Mouse (Mus musculus): ENCODE data around the gene Nus1.

DNA sequence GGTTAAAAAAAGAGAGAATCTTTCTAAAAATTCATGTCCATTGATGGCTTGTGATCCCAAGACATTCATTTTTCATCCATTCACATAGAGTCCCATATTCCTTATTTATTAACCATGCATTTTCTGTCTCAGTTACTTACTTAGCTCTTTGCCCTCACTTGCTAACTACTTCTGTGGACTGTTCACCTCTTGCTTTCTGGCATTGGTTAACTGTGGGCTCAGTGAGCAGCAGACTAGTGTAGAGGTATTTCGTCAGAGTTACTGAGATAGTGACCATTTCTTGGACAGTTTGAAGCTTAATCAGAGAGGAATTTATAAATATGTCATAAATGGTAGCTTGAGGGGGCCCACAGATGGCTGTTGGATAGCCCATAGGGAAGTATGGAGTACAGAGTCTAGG is 13.6 kb downstream of the Nus1 start:
- no peak for TF ChIP-seq CTCF (IDR thresholded peaks at IDR 0.05; ENCODE audit: low read depth)
- no peak for TF ChIP-seq EP300 (IDR thresholded peaks at IDR 0.05; ENCODE audit: low read depth)
